Mouse (Mus musculus) frontal cortex, adult 2 months (tissue): ENCODE measurements at regions not wholly inside any gene's neighbourhood (a gene's known extent, or its start where the extent isn't known, plus 50 kb on each side); places are given as distances from the start of the nearest gene placed in this dataset.

Experiments
- DNase-seq, 2 experiments: peaks; one replicate each; pipeline ENCODE4 v3.0.0; 2022; ENCODE audit warnings: low spot score in 1 of 2; ENCODE audit errors: extremely low spot score in 1 of 2

DNA sequence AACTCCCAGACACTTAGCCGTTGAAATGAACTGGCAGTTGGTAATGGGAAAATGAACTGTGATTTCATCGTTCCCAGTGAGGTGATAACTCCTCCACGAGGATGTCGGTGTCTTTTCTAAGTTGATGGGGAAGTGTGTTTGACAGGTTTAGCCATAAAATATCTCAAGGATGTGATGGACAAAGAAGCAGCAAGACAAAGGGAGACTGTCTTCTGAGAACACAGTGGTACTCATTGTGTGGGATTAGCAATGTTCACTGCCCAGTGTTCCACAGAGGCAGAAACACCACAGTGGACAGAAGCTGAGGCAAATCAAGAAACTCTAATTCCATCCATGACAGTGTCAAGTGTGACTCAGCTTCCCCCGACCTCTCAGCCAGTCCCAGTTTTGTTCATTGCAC is 287.9 kb downstream of the Nsun3 start:
- no peak for DNase-seq

DNA sequence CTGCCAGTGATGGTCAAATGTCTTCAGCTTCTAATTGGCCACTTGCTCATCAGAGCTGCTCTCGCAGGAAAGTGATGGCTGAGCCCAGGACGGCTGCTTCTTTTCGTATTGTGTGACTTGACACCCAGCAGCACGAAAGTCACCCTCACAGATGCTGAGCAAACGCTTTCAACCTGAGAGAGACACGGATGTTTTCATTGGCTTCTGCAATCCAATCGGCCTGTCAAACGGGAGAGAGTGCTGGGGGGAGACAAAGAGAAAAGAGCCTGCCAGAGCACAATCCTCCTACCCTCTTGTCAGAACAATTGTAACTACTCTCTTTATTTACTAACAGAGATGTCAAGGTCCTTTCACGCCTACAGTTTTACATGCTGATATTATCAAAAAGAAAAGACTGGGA is 289.9 kb downstream of the Nsun3 start:
- DNase-seq = no peak

DNA sequence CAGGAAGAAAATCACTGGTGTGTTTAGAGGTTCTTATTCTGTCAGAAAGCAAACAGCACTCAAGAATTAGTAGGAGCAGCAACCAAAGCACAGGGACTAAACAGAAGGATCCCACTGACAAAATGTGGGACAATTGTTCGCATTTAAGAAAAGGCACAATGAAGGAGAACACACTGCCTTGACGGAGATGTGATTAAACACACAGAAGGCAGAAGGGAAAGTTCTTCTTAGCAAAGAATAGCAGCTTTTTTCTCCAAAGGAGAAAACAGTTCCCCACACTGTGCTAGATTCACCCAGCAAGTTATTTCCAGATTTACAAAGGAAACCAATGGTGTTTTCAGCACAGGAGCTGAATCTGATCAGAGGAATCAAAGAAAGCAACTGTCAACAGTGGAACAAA is 316.5 kb downstream of the Nsun3 start:
- no peak for DNase-seq

DNA sequence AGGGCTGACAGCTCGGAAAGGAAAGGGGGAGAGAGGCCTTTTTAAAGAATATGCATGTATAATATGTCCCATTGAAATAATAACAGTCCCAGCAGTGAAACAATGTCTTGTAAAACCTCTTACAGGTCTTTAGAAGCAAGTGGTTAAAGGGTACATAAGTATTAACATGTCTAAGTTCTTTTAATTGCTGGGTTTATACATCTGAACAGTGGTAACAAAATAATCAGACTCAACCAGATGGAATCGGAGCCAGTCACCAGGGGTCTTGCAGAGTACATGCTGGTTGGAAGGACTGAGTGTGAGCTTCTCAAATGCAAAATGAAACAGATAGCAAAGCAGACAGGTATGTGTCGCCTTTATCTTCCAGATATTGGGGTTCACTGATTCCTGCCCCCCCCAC is 317.3 kb downstream of the Nsun3 start:
- no peak for DNase-seq

DNA sequence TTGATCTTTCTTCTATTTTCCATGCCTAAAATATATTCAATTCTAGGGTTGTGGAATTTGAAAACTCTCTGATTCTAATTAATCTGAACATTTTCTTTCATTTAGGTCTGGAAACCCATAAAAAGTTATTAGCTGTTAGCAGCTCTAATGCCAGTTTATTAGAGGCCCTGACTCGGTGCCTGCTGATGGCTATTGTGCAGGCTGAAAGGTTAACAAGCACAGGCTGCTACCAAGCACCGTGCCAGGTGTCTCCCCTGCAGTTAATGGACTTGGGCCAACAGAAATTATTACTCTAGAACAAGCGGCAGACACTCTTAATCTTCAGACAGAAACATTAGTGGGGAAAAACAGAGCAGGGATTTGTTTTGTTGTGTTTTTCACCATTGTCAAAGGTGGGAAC is 317.8 kb downstream of the Nsun3 start:
- DNase-seq = no peak

DNA sequence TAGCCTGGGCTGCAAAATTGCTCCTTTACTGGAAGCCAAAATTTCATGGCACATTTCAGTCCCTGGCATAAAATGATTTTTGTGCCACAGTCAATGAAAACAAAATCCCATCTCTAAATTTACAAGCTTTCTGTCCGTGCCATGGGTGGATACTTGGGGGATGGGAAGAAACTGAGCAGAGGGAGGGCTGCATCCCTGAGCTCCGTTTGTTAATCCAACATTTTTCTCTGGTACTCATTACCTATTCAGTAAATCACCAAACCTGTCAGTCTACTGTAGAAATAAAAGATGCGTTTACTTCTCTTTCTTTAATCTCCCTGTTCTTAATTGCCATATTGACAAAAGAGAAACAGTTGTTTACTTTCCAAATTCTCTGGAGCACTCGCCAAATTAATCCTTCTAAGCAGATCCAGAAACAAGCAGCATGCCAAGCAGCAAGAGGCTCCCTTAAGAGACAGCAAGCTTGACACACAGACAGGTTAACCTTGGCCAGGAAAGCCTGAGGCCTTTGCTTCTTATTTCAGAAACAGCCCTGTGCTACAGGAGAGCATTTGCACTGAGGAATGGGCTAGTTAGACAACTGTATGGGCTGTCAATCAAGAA is 326.6 kb downstream of the Nsun3 start:
- no peak for DNase-seq

DNA sequence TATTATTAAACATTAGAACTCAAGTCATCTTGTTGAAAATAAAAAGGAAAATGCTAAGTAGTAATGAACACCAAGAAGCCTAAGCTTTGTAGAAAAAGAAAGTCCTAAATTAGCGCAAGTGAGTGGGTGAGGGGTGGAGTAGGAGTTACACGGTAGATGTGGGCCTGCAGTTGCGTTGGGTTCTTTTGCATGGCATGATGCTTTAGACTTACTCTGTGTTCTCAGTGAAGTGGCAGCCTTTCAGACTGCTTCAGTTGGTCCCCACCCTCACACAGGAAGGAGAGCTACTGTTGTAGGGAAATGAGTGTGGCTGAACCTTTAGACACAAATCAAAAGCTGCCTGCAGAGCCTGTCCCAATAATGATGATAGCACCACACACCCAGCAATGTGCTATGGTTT is 336.9 kb downstream of the Nsun3 start:
- no peak for DNase-seq

DNA sequence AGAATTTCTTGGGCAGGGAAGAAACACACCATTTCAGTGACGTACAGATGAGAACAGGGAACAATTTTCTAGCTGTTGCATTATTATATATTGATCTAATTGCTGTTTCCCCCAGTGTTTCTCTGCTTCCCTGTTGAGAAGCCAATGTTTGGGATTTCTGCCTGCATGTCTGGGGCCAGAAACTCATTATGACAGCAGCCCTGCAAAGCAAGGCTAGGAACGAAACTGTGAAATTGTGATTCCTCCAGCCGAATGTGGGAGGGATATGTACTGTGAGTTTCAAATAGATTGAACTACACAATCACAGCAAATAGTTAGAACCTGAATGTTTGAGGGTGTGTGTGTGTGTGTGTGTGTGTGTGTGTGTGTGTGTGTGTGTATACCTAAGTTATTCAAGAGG is 339.2 kb downstream of the Nsun3 start:
- no peak for DNase-seq

DNA sequence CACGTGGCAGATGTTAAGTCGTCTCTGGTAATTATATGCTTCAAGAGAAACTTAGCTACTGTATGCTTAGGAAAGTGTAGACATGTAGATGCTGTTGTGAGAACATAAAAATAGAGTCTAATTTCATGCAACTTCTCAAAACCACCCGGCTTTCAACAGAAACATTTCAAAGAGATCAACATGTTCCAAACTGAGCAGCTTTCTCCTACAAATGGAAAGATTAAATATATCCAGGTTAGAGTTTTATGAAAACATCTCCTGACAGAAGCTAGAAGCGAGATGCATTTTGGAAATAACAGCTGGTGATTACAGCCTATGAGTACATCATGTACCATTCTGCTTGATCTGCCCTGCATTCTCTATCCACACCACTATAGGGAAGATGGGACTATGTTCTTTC is 345.4 kb downstream of the Nsun3 start:
- DNase-seq = peak; percentile 39 to 56

DNA sequence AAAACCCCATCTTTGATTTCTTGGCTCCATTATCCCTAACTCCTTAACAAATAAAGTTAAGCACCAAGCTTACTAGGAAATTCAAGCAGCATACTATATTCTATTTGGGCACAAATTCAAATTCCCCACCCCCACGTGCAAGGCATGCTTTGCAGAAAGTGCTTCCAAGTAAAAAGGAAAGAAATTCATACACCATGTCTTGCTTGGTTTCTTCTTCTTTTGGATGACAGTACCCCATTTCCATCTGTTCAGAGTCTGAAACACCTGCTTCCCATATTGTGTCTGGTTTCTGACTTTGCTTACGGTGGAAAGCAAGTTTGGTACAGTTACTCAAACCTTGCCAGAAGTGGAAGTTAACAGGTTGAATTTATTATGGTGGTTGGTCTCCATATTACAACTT is 353.5 kb downstream of the Nsun3 start:
- peak in 1 of 2 experiments; percentile 60 for DNase-seq

DNA sequence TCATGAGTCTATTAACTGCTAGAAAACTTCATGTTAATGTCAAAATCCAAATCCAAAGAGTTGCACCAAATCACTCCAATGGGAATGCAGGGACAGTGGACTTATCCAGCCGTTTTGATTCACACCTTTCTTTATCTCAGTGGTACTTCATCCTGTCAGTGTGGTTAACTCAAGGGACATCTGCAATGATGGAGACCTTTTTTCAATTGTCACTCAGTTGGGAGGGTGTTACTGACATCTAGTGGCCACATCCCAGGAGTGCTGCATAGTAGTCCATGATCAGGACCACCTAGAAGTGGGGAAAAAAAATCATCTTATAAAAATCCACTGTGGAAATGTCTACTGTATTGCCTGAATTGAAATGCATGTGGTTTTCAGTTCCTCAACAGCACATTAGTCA is 372.1 kb downstream of the Nsun3 start:
- DNase-seq = peak in 1 of 2 experiments; percentile 70

DNA sequence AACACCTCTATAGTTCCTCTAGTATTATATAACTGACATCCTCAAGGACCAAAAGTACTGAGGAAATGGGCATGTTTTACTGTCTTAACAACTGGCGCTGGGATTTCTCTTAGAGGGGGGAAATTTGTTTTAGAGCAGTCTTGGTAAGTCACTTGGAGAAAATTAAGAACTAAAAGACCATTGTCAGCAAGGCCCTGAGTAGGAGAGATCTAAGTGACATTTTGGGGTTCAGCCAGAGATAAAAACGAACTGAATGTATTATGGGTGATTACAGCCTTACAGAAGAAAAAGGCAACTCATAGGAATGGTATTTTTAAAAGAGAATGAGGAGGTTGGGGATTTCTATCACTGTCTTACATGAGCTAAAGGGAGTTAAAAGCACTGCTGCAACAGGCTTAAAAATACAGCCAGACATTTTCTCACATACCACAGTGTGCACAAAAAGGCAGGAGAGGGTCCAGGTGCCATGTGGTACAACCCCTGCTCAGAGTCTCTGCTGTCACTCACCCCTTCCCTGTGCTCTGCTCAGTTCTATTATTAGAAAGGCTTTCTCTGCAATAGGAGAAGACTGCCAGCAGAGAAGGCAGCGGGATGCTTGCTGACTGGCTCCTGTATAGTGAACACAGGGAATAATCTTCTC is 379.0 kb downstream of the Nsun3 start:
- peak; percentile 23 to 51 for DNase-seq

DNA sequence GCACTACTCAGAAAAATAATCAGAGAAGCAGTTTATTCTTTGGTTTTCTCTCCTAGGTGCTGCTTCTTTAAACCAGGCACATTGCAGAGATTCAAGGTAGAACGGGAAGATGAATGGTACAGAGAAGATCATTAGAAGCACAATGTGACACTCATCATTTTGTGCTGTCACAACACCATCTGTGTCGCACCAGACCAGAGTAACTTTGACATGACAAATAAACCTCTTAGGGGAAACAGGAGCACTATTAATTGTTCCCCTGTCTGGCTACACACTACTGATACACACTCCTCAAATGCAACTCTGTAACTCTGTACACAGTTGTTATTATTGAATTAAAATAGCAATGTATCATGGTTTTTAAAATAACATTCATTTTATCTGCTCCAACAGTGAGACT is 380.2 kb downstream of the Nsun3 start:
- DNase-seq = no peak

DNA sequence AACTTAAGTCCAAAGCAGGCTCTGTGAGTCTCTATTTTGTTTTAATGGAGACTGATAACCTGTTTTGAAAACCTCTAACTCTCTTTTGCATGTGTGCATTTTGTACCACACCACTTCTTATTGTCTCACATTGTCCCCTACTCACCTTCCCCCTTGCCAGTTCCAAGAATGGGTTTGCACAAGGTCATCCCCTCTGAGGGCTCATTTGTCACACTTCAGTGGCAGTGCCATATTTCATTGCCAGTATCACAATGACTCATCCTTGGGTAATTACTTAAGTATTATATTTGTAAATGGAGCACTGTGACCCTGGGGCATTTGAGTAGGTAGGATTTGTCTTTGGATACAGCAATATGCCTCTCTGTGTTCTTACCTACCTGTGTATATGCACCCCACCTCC is 429.3 kb downstream of the Nsun3 start:
- DNase-seq = no peak

DNA sequence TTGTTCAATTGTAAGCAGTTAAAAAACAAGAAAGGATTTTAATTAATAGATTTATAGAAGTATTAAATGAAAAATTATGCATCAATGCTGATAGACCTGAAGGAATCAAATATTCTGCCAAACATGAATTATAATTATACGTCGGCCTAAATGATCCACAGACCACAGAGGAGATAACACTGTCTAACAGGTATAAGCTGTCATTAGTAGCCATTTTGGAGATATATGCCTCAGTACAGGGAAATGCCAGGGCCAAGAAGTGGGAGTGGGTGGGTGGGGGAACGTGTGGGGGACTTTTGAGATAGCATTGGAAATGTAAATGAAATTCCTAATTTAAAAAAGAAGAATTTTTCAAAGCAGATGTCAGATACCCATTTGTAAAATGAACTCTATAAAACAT is 430.3 kb downstream of the Nsun3 start:
- no peak for DNase-seq

DNA sequence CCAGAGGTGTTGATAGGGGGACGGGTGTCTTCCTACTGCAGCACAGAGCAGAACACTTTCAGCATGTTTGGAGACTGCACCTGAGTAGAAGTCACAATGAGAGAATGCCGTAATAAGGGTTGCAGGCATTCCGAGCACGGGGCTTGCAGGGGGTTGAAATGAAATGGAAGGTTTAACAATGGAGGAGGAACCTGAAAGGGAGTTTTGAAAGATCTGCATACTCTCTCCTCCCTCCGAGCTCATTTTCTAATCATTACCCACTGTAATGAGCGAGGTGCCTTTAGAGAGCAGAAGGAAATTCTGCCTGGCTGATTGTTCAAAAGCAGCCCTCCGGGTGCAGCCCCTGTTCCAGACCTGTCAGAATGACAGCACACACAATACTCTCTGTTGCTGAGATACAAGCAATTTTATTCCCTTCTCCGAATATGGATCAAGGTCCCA is 430.8 kb downstream of the Nsun3 start:
- DNase-seq = peak in 1 of 2 experiments; percentile 11

DNA sequence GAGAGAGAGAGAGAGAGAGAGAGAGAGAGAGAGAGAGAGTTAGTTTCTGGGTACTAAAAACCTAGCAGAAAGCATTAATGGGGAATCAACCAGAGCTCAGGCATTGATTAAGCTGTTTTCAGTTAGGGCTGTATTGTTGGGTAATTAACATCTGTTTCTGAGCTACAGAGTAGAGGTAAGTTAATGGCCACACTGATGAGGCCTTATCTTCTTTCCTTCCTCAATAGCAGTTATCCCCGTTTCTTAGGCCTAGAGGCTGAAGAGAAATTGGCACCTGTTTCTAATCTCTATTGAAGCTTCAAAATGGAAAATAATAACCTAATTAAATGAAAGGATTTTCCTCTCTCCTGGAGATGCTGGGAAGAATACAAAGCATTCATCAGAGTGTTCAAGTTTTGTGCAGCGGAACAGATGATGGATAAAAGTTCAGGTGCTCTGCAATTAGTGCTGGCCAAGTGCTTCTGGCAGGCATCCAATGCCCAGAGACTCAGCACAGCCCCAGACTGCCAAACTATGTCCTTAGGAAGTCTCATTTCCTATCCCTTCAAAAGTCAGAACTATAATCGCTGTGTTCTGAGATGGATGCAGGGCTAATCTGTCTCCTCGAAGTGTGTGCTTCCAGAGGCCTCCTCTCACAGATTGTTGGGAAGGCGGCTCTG is 459.1 kb downstream of the Nsun3 start:
- DNase-seq = no peak

DNA sequence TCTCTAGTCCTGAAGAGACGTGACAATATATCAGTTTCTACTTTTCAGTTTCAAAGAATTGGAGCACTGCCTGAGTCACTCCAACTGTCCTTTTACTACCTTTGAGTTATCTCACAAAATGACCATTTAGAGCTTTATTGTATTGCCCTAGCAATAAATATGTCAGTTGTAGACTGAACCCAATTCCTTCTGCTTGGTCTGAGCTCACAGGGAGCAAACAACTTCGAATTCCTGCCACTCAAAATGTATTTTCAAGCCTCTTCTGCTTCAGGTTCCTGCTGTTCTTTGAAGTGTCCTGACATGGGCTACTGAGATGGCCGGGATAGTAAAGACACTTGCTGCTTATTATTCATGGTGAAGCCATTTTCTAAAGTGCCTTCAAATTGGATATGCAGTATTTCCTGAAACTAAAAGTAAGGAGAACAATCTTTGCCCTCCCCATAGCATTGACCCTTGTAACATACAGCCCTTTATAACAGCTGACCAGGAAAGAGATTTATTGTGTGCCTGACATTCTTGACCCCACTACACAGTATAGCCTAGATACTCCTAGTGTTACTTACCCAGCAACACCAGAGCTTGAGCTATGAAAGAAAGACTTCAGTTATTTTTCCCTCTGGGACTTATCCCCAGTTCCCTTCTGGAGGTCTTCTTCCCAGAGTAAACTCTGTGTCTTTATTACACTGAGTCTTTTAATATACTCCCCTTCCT is 460.9 kb downstream of the Nsun3 start:
- no peak for DNase-seq

DNA sequence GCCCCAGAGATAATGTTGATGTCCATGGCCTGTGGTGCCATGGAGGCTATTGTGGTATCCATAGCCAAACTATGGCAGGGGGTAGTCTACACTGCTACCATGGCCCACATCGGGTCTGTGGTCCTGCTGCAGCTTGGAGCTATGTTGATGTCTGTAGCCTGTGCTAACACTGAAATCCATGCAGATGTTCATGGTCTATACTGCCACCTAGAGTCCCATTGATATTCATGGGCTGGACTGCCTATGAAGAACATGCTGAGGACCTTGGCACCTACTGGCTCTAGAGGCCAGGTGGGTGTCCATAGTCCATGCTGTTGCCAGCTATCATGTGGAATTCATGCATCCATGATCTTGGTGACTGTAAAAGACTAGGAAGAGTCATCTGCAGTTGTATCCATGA is 463.8 kb downstream of the Nsun3 start:
- peak; percentile 8 to 58 for DNase-seq

DNA sequence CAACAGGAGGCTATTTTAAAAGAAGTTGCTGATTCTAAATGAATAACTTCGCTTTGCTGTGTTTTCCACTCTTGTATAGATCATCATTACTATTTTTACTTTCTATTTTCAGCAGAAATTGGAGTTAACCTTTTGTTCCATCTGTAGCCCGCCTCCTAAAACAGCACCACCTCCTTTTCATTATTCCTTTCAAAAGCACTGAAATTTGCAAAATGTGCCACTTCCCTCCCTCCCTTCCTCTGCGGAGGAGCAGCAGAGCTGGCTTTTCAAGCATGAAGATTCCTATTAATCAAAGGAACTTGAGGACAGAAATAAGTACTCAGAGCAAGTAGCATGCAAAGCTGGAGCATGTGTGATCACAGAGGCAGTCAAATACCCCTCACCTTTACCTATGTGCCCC is 497.7 kb downstream of the Nsun3 start:
- peak; percentile 10 to 41 for DNase-seq
